Mouse (Mus musculus) heart, adult 2 months (tissue): ENCODE results near the gene Zfp189. TPM values are rescaled to one million over a fixed set of nuclear protein-coding genes. Genes with fewer than 3 reads are reported as not detected.
"Not testable (repeated sequence)": the region's sequence is repeated elsewhere in the genome, so short reads cannot be mapped to it uniquely, and the experiment has no call there.

Experiments used
- DNase-seq, 2 experiments: peaks; one replicate each; pipeline ENCODE4 v3.0.0; 2021
- H3K27ac ChIP-seq: fragments of 200-600 bp; 2 replicates; pipeline ENCODE4 v1.8.1; 2022
- H3K27me3 ChIP-seq: fragments of 200-500 bp; 2 replicates; pipeline ENCODE4 v1.6.1; 2012; ENCODE audit warnings: mild to moderate bottlenecking, low read length, inconsistent platforms, mixed read lengths; ENCODE audit not compliant: control insufficient read depth, insufficient read depth
- H3K36me3 ChIP-seq: fragments of 200-500 bp; 2 replicates; pipeline ENCODE4 v1.6.1; 2012; ENCODE audit warnings: low read length, inconsistent platforms; ENCODE audit not compliant: control insufficient read depth, insufficient read depth
- H3K4me1 ChIP-seq: fragments of 200-500 bp; 2 replicates; pipeline ENCODE4 v1.6.1; 2011; ENCODE audit warnings: low read length; ENCODE audit not compliant: control insufficient read depth, insufficient read depth
- H3K4me3 ChIP-seq: fragments of 200-600 bp; 2 replicates; pipeline ENCODE4 v1.8.1; 2022
- H3K79me2 ChIP-seq: fragments of 200-500 bp; replicated peaks from 2 replicates; pipeline ENCODE4 v1.6.1; 2012; ENCODE audit warnings: mild to moderate bottlenecking, inconsistent platforms, low read length, moderate library complexity, mixed read lengths; ENCODE audit not compliant: control insufficient read depth, insufficient read depth
- H3K9ac ChIP-seq: fragments of 200-500 bp; 2 replicates; pipeline ENCODE4 v1.6.1; 2012; ENCODE audit warnings: low read depth, mild to moderate bottlenecking, control low read depth, inconsistent platforms, low read length, mixed read lengths
- CTCF ChIP-seq: fragments of 200-600 bp; IDR thresholded peaks from 2 replicates; pipeline ENCODE4 v1.8.1; 2022; ENCODE audit warnings: antibody characterized with exemption, mild to moderate bottlenecking, moderate library complexity
- EP300 ChIP-seq: fragments of 200-500 bp; IDR thresholded peaks from 2 replicates; pipeline ENCODE4 v1.6.1; 2011; ENCODE audit warnings: low read depth, low read length, control low read depth; ENCODE audit not compliant: insufficient read depth
- POLR2A ChIP-seq: fragments of 200-500 bp; IDR thresholded peaks from 2 replicates; pipeline ENCODE4 v1.6.1; 2011; ENCODE audit warnings: mild to moderate bottlenecking, low read depth, low read length, control low read depth; ENCODE audit not compliant: insufficient read depth
- WGBS: fragments of 180-500 bp; shearing (Covaris S2); methylation state at CpG from one replicate; pipeline ENCODE4 v1.1.7; 2018; 5-methylcytosine and 5-hydroxymethylcytosine counted together
- intact Hi-C: fragments of 180-260 bp; cut with DNase I; formaldehyde crosslinking; loops from one replicate; pipeline ENCODE4 v1.15.1; 2025
- long read RNA-seq: library from polyadenylated mRNA; stranded (forward); transcript quantifications from one replicate; pipeline ENCODE4 v2.0.0, GENCODE M21; 2021
- polyA plus RNA-seq: library from polyadenylated mRNA; depleted of rRNA; stranded (reverse); fragments of >200 nt; gene quantifications from 2 replicates; pipeline ENCODE4 v1.2.3, GENCODE M21; 2012; rRNA removed
- total RNA-seq, 2 experiments: library from RNA; stranded (reverse); gene quantifications; 2 replicates each; pipeline ENCODE4 v1.2.3; 2021

Zfp189 gene
- total RNA-seq = 1 to 10 TPM; 6.2 to 6.5 TPM
- 1.3 and 2.1 TPM in 2 replicates for polyA plus RNA-seq
- long read RNA-seq, transcript Zfp189-202 (3 exons, 2,965 nt) = major isoform, 5 of 5 reads
- long read RNA-seq, partial matches to known transcripts = 0 of 5 reads
- long read RNA-seq, other reads (novel, unspliced or antisense) = 0 of 5 reads

GRCm38 (mm10) chr4:49520572-49521340 is at the start of gene Zfp189, which contains the start of gene Mrpl50:
Gene Zfp189 (plus strand): TSS chr4:49521176.
Gene Mrpl50 (minus strand): TSS chr4:49521093.
- DNase-seq = peak; percentile 90 to 95
- intact Hi-C loops = loop anchor here (1.0 to 10.0 kb wide), 3 partner anchors 46 to 1246 kb away; partner anchors contain the start of genes Erp44 and Invs
- H3K36me3 ChIP-seq = peaks cover 7% of the 10 kb centered on the region
- H3K27me3 ChIP-seq = no peaks in the 10 kb centered on the region
- H3K4me3 ChIP-seq = peak within 1 kb of the TSS; percentile 78
- peak; percentile 89 for TF ChIP-seq POLR2A
- TF ChIP-seq EP300 = no peak
- under 1% methylated on average over 41 of the region's 41 CpGs for WGBS
- H3K79me2 ChIP-seq = no peaks in the 10 kb centered on the region
- H3K27ac ChIP-seq = peak within 1 kb of the TSS; percentile 85
- peak within 1 kb of the TSS; percentile 87 for H3K9ac ChIP-seq
- H3K4me1 ChIP-seq = peaks cover 3% of the 10 kb centered on the region

GRCm38 (mm10) chr4:49473435-49474100 is 47.4 kb upstream of the Zfp189 start, which contains the start of gene Acnat1:
Gene Acnat1 (minus strand): TSS chr4:49473912.
- Histone ChIP-seq H3K4me3 (no peak within 1 kb of the TSS), H3K27ac (no peak within 1 kb of the TSS), H3K9ac (no peak within 1 kb of the TSS), H3K79me2 (no peaks in the 10 kb centered on the region), H3K4me1 (no peaks in the 10 kb centered on the region), H3K36me3 (no peaks in the 10 kb centered on the region), H3K27me3 (no peaks in the 10 kb centered on the region)
- TF ChIP-seq CTCF (no peak), EP300 (no peak), POLR2A (no peak)
- 49% methylated on average over 3 of the region's 3 CpGs for WGBS
- intact Hi-C loops = no loop called here
- no peak for DNase-seq

- no peaks in the 10 kb centered on the region for H3K36me3 ChIP-seq
- TF ChIP-seq CTCF (no peak), POLR2A (no peak), EP300 (no peak)
- DNase-seq = no peak
- H3K9ac ChIP-seq = no peak overlapping the region
- no peaks in the 10 kb centered on the region for H3K79me2 ChIP-seq
- H3K27me3 ChIP-seq = no peaks in the 10 kb centered on the region
- H3K4me1 ChIP-seq = no peaks in the 10 kb centered on the region
- intact Hi-C loops = no loop called here
- no peak overlapping the region for H3K27ac ChIP-seq
- H3K4me3 ChIP-seq = no peak overlapping the region
These were observed 46.4 kb upstream of the Zfp189 start for GRCm38 (mm10) chr4:49474583-49474982.

- Histone ChIP-seq H3K27ac (no peak overlapping the region), H3K4me1 (no peaks in the 10 kb centered on the region), H3K9ac (no peak overlapping the region), H3K4me3 (no peak overlapping the region), H3K79me2 (no peaks in the 10 kb centered on the region), H3K36me3 (no peaks in the 10 kb centered on the region), H3K27me3 (no peaks in the 10 kb centered on the region)
- TF ChIP-seq CTCF (no peak), POLR2A (no peak)
- DNase-seq = peak in 1 of 2 experiments; percentile 6
- WGBS = 19% methylated on average over 19 of the region's 19 CpGs
- intact Hi-C loops = no loop called here
These were observed 42.7 kb upstream of the Zfp189 start for GRCm38 (mm10) chr4:49478118-49478877.

GRCm38 (mm10) chr4:49479035-49479434 is 41.9 kb upstream of the Zfp189 start:
- 51% methylated on average over 2 of the region's 2 CpGs for WGBS
- intact Hi-C loops = not testable (repeated sequence)

More at GRCm38 (mm10) chr4:49479035-49479434, 41.9 kb upstream of the Zfp189 start:
- DNase-seq, H3K79me2 ChIP-seq, H3K27me3 ChIP-seq, H3K4me3 ChIP-seq, H3K27ac ChIP-seq, H3K4me1 ChIP-seq, H3K9ac ChIP-seq, H3K36me3 ChIP-seq: not testable (repeated sequence)
